Mouse (Mus musculus) intestine, embryonic 15.5 days (tissue): ENCODE data around the gene Bmx. TPM values are rescaled to one million over a fixed set of nuclear protein-coding genes. Genes with fewer than 3 reads are reported as not detected.

Experiments used
- ATAC-seq: fragments of 200-750 bp; cut with Nextera tagmentation; 2 replicates; pipeline ENCODE4 v1.8.0; 2017; ENCODE audit warnings: moderate TSS enrichment, moderate library complexity
- H3K27ac ChIP-seq: fragments of 300-500 bp; sonication (generic); 2 replicates; pipeline ENCODE4 v1.5.1; 2015; ENCODE audit warnings: mild to moderate bottlenecking, inconsistent platforms
- H3K27me3 ChIP-seq: fragments of 300-500 bp; sonication (generic); replicated peaks from 2 replicates; pipeline ENCODE4 v1.6.1; 2015; ENCODE audit warnings: inconsistent platforms
- H3K36me3 ChIP-seq: fragments of 300-500 bp; sonication (generic); 2 replicates; pipeline ENCODE4 v1.6.1; 2015; ENCODE audit warnings: inconsistent platforms
- H3K4me1 ChIP-seq: fragments of 300-500 bp; sonication (generic); replicated peaks from 2 replicates; pipeline ENCODE4 v1.6.1; 2015; ENCODE audit warnings: inconsistent platforms
- H3K4me2 ChIP-seq: fragments of 300-500 bp; sonication (generic); replicated peaks from 2 replicates; pipeline ENCODE4 v1.6.1; 2015; ENCODE audit warnings: mild to moderate bottlenecking, inconsistent platforms
- H3K4me3 ChIP-seq: fragments of 300-500 bp; sonication (generic); replicated peaks from 2 replicates; pipeline ENCODE4 v1.5.1; 2015; ENCODE audit warnings: inconsistent platforms
- H3K9ac ChIP-seq: fragments of 300-500 bp; sonication (generic); 2 replicates; pipeline ENCODE4 v1.6.1; 2015; ENCODE audit warnings: inconsistent platforms
- H3K9me3 ChIP-seq: fragments of 300-500 bp; sonication (generic); 2 replicates; pipeline ENCODE4 v1.6.1; 2016; ENCODE audit warnings: inconsistent platforms
- WGBS: fragments of 180-500 bp; shearing (Covaris S2); methylation state at CpG from one replicate; pipeline ENCODE4 v1.1.7; 2015; 5-methylcytosine and 5-hydroxymethylcytosine counted together
- polyA plus RNA-seq: library from polyadenylated mRNA; unstranded; fragments of >200 nt; fragmentation: Nextera tagmentation; extraction: Ambion mirVana; gene quantifications from 2 replicates; pipeline ENCODE4 v1.2.1, GENCODE M21; 2015

Gene Bmx
- polyA plus RNA-seq: 0.65 and 0.80 TPM in 2 replicates

GRCm38 (mm10) chrX:164258057-164258456, at the start of gene Bmx:
Gene Bmx (minus strand): TSS chrX:164258193.
- Histone ChIP-seq H3K4me2 (no peak within 1 kb of the TSS), H3K27me3 (no peaks in the 10 kb centered on the region; the same call in 1 of the 2 replicates), H3K4me3 (no peak within 1 kb of the TSS), H3K27ac (no peak within 1 kb of the TSS), H3K4me1 (no peaks in the 10 kb centered on the region), H3K36me3 (no peaks in the 10 kb centered on the region), H3K9ac (no peak within 1 kb of the TSS), H3K9me3 (no peaks in the 10 kb centered on the region)
- 66% methylated on average over 8 of the region's 8 CpGs for WGBS
- no peak for ATAC-seq

GRCm38 (mm10) chrX:164306250-164306649, 48.3 kb upstream of the Bmx start:
- no peak overlapping the region for H3K9ac ChIP-seq
- no peak overlapping the region for H3K4me3 ChIP-seq
- no peak overlapping the region for H3K4me2 ChIP-seq
- no peak for ATAC-seq
- no peaks in the 10 kb centered on the region for H3K36me3 ChIP-seq
- no peaks in the 10 kb centered on the region for H3K27me3 ChIP-seq
- H3K27ac ChIP-seq: no peak overlapping the region
- H3K4me1 ChIP-seq: no peaks in the 10 kb centered on the region
- WGBS: 67% methylated on average over 2 of the region's 2 CpGs
- H3K9me3 ChIP-seq: no peaks in the 10 kb centered on the region

- Histone ChIP-seq H3K9ac (no peak overlapping the region), H3K27me3 (no peaks in the 10 kb centered on the region), H3K9me3 (no peaks in the 10 kb centered on the region), H3K4me3 (no peak overlapping the region), H3K27ac (no peak overlapping the region), H3K36me3 (no peaks in the 10 kb centered on the region), H3K4me2 (no peak overlapping the region), H3K4me1 (no peaks in the 10 kb centered on the region)
- no peak for ATAC-seq
- WGBS: 40% methylated on average over 5 of the region's 5 CpGs
Observed at GRCm38 (mm10) chrX:164291147-164291546, 33.2 kb upstream of the Bmx start.

- WGBS: 67% methylated on average over 3 of the region's 3 CpGs
- no peaks in the 10 kb centered on the region for H3K4me1 ChIP-seq
- H3K9ac ChIP-seq: no peak overlapping the region
- H3K36me3 ChIP-seq: no peaks in the 10 kb centered on the region
- H3K27me3 ChIP-seq: no peaks in the 10 kb centered on the region
- no peak for ATAC-seq
- no peak overlapping the region for H3K27ac ChIP-seq
- H3K4me3 ChIP-seq: no peak overlapping the region
- no peak overlapping the region for H3K4me2 ChIP-seq
- no peaks in the 10 kb centered on the region for H3K9me3 ChIP-seq
Observed at GRCm38 (mm10) chrX:164287077-164287476, 29.1 kb upstream of the Bmx start.

- H3K9ac ChIP-seq: no peak overlapping the region
- H3K27ac ChIP-seq: no peak overlapping the region
- H3K36me3 ChIP-seq: no peaks in the 10 kb centered on the region
- H3K4me3 ChIP-seq: no peak overlapping the region
- H3K4me1 ChIP-seq: no peaks in the 10 kb centered on the region
- 79% methylated on average over 4 of the region's 4 CpGs for WGBS
- H3K27me3 ChIP-seq: no peaks in the 10 kb centered on the region
- ATAC-seq: no peak
- no peaks in the 10 kb centered on the region for H3K9me3 ChIP-seq
- H3K4me2 ChIP-seq: no peak overlapping the region
Observed at GRCm38 (mm10) chrX:164283808-164284207, 25.8 kb upstream of the Bmx start.

GRCm38 (mm10) chrX:164280918-164281647, 23.1 kb upstream of the Bmx start:
- Histone ChIP-seq H3K4me2 (no peak overlapping the region), H3K27me3 (no peaks in the 10 kb centered on the region), H3K27ac (no peak overlapping the region), H3K4me3 (no peak overlapping the region), H3K9me3 (no peaks in the 10 kb centered on the region), H3K9ac (no peak overlapping the region), H3K4me1 (no peaks in the 10 kb centered on the region), H3K36me3 (no peaks in the 10 kb centered on the region)
- ATAC-seq: peak; percentile 59; the same call in 1 of the 2 replicates
- 44% methylated on average over 7 of the region's 7 CpGs for WGBS

GRCm38 (mm10) chrX:164275536-164275935, 17.5 kb upstream of the Bmx start:
- Histone ChIP-seq H3K27ac (no peak overlapping the region), H3K27me3 (no peaks in the 10 kb centered on the region), H3K9ac (no peak overlapping the region), H3K4me2 (no peak overlapping the region), H3K4me1 (no peaks in the 10 kb centered on the region), H3K36me3 (no peaks in the 10 kb centered on the region), H3K9me3 (no peaks in the 10 kb centered on the region), H3K4me3 (no peak overlapping the region)
- 44% methylated on average over 3 of the region's 3 CpGs for WGBS
- no peak for ATAC-seq

- ATAC-seq: no peak
Observed at GRCm38 (mm10) chrX:164270603-164271002, 12.6 kb upstream of the Bmx start.

GRCm38 (mm10) chrX:164269285-164269761, 11.3 kb upstream of the Bmx start, which contains the start of gene Pir:
Gene Pir (plus strand): TSS chrX:164269371.
- H3K27ac ChIP-seq: no peak within 1 kb of the TSS
- peak; percentile 95 for ATAC-seq
- no peaks in the 10 kb centered on the region for H3K4me1 ChIP-seq
- no peak within 1 kb of the TSS for H3K9ac ChIP-seq
- peak within 1 kb of the TSS; percentile 29 for H3K4me3 ChIP-seq
- no peaks in the 10 kb centered on the region for H3K27me3 ChIP-seq
- 17% methylated on average over 20 of the region's 20 CpGs for WGBS
- peak within 1 kb of the TSS; percentile 59 for H3K4me2 ChIP-seq
- H3K9me3 ChIP-seq: no peaks in the 10 kb centered on the region
- no peaks in the 10 kb centered on the region for H3K36me3 ChIP-seq

More at GRCm38 (mm10) chrX:164270603-164271002, 12.6 kb upstream of the Bmx start:
- no peaks in the 10 kb centered on the region for H3K36me3 ChIP-seq
- no peak overlapping the region for H3K9ac ChIP-seq
- H3K4me3 ChIP-seq: no peak overlapping the region
- no peak overlapping the region for H3K4me2 ChIP-seq
- no peaks in the 10 kb centered on the region for H3K4me1 ChIP-seq
- H3K27me3 ChIP-seq: no peaks in the 10 kb centered on the region
- WGBS: 87% methylated on average over 3 of the region's 3 CpGs
- no peak overlapping the region for H3K27ac ChIP-seq
- no peaks in the 10 kb centered on the region for H3K9me3 ChIP-seq

GRCm38 (mm10) chrX:164264861-164265260, 6.9 kb upstream of the Bmx start:
- Histone ChIP-seq H3K9me3 (no peaks in the 10 kb centered on the region), H3K36me3 (no peaks in the 10 kb centered on the region), H3K9ac (no peak overlapping the region), H3K27ac (no peak overlapping the region), H3K4me2 (no peak overlapping the region), H3K4me1 (no peaks in the 10 kb centered on the region), H3K27me3 (no peaks in the 10 kb centered on the region; the same call in 1 of the 2 replicates), H3K4me3 (no peak overlapping the region)
- WGBS: 38% methylated on average over 1 of the region's 1 CpGs
- no peak for ATAC-seq

- no peaks in the 10 kb centered on the region for H3K4me1 ChIP-seq
- H3K9me3 ChIP-seq: no peaks in the 10 kb centered on the region
- H3K27me3 ChIP-seq: no peaks in the 10 kb centered on the region; the same call in 1 of the 2 replicates
- H3K9ac ChIP-seq: no peak overlapping the region
- H3K27ac ChIP-seq: no peak overlapping the region
- H3K4me3 ChIP-seq: no peak overlapping the region
- no peak overlapping the region for H3K4me2 ChIP-seq
- H3K36me3 ChIP-seq: no peaks in the 10 kb centered on the region
- no peak for ATAC-seq
- WGBS: 71% methylated on average over 2 of the region's 2 CpGs
Observed at GRCm38 (mm10) chrX:164262286-164262685, 4.3 kb upstream of the Bmx start.

GRCm38 (mm10) chrX:164258662-164259061, 669 bp upstream of the Bmx start:
- Histone ChIP-seq H3K27me3 (no peaks in the 10 kb centered on the region; the same call in 1 of the 2 replicates), H3K4me1 (no peaks in the 10 kb centered on the region), H3K27ac (no peak overlapping the region), H3K9ac (no peak overlapping the region), H3K36me3 (no peaks in the 10 kb centered on the region), H3K4me3 (no peak overlapping the region), H3K4me2 (no peak overlapping the region), H3K9me3 (no peaks in the 10 kb centered on the region)
- ATAC-seq: no peak
- WGBS: 78% methylated on average over 5 of the region's 5 CpGs

GRCm38 (mm10) chrX:164256527-164256926, 1.5 kb downstream of the Bmx start:
- no peaks in the 10 kb centered on the region for H3K9me3 ChIP-seq
- H3K4me1 ChIP-seq: no peaks in the 10 kb centered on the region
- no peak overlapping the region for H3K9ac ChIP-seq
- no peaks in the 10 kb centered on the region for H3K36me3 ChIP-seq
- no peak overlapping the region for H3K4me2 ChIP-seq
- WGBS: 78% methylated on average over 3 of the region's 3 CpGs
- no peak overlapping the region for H3K4me3 ChIP-seq
- no peak for ATAC-seq
- no peak overlapping the region for H3K27ac ChIP-seq
- H3K27me3 ChIP-seq: no peaks in the 10 kb centered on the region
